11 mouse cellular contexts compared by ENCODE assay signal in the genomic region with DNA sequence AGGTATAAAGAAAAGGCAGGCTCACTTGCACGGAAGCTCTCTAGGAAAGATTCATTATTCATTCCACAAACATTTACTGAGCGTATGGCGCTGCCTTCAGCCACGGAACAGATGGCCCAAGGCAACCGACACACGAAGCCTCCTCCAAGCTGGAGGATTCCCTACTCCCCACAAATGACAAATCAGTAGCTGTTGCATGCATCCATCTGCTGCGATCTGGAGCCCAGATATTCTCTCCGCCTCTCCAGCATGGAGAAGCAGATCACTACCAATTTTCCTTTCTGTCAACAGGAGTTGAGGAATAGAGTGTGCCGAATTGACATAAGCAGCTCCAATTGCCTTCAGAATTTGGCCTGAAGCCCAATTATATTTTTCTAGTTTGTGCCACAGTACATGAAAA.
A peak's percentile ranks its signal among the peaks of the same experiment; 100 is the strongest.
DNase-seq lines count a peak whose midpoint lies in the region; TF ChIP-seq lines count a peak whose summit lies in the region.
"Had no signal": no experiment of that assay in that cellular context is flagged by ENCODE, and none has a peak within 500 bp of the region (broad histone marks: within the 10 kb centered on the region; RNA-seq: fewer than 3 reads in every experiment).

No protein-coding gene starts in this region.

- intact Hi-C loops in gastrocnemius, postnatal 14 days (cut with DNase I; ENCODE audit: low total_unique reads), result no loop called here

- peak; percentile 55 for DNase-seq in heart, adult 11 months
- no peak for DNase-seq in heart, adult 8-10 months (ENCODE audit: low spot score)
- peak; percentile 71 to 79 for DNase-seq in cerebellum, postnatal 14 days
- peak; percentile 86 to 92 for DNase-seq in layer of hippocampus, adult 2 months (ENCODE audit: low spot score in 2 of 2)
- DNase-seq in right cerebral cortex, adult 18-20 months, result peak; percentile 90
- DNase-seq in thymus, adult 18-20 months, result no peak
- no peak for DNase-seq in gastrocnemius, postnatal 14 days
- DNase-seq in heart, adult 9 months (ENCODE audit: low spot score in 2 of 2), result no peak
- DNase-seq: B cell, adult 2 months; gastrocnemius, postnatal 36 days had no signal

- H3K4me3 ChIP-seq in layer of hippocampus, adult 2 months, result no peak overlapping the region

- 0 out of 2 replicates have a peak overlapping the region, but pooled peaks have one; percentile 12 for H3K27ac ChIP-seq in layer of hippocampus, adult 2 months
- H3K27ac ChIP-seq: liver, embryonic 14.5 days had no signal

- TF ChIP-seq CTCF in layer of hippocampus, adult 2 months (conservative IDR thresholded peaks at IDR 0.05), result no peak

Comparison
In these comparisons a context has a peak if more than half of its experiments do, and no peak if none do; other contexts are left out.
1. DNase-seq: peak in heart, adult 11 months (single experiment), cerebellum, postnatal 14 days (2 of 2), layer of hippocampus, adult 2 months (2 of 2) and right cerebral cortex, adult 18-20 months (single experiment); none in heart, adult 8-10 months (single experiment), thymus, adult 18-20 months (0 of 2), gastrocnemius, postnatal 14 days (single experiment) and heart, adult 9 months (0 of 2).